Comparison of ENCODE assay signal across 8 mouse cellular contexts in genomic region chr7:136010013-136010412, GRCm38 (mm10).
DNase-seq lines count a peak whose midpoint lies in the region; ATAC-seq lines count a peak whose summit lies in the region.

No protein-coding gene starts in this region.

- peak; percentile 41 to 58 for DNase-seq in heart, adult 18-20 months
- peak; percentile 47 to 64 for DNase-seq in adrenal gland, adult 18-20 months (ENCODE audit: low spot score in 2 of 2)
- peak; percentile 76 for DNase-seq in embryo, embryonic 10 days (ENCODE audit: low spot score)
- peak; percentile 44 to 62 for DNase-seq in gastrocnemius, postnatal 36 days
- DNase-seq in layer of hippocampus, postnatal 14 days (ENCODE audit: low spot score in 2 of 2): peak; percentile 74 to 82

- intact Hi-C loops in gastrocnemius, postnatal 36 days (cut with DNase I): no loop called here

- 62% methylated on average over 7 of the region's 7 CpGs for WGBS in heart, embryonic 12.5 days

- no peak for ATAC-seq in heart, embryonic 12.5 days (ENCODE audit: insufficient number of reproducible peaks, low FRiP score)
- ATAC-seq in megakaryocyte-erythroid progenitor cell, adult 5-6 weeks (replicated peaks; ENCODE audit: low FRiP score, low TSS enrichment, poor library complexity, severe bottlenecking): 0 out of 2 replicates have a peak, but pooled peaks have one; percentile 37
- ATAC-seq in erythroid progenitor cell, adult 5-6 weeks (replicated peaks; ENCODE audit: low FRiP score, poor library complexity, severe bottlenecking): no peak

- peaks cover 39% of the 10 kb centered on the region for H3K27me3 ChIP-seq in heart, embryonic 12.5 days (replicated peaks)

- peaks cover 11% of the 10 kb centered on the region; the same call in 1 of the 2 replicates for H3K4me1 ChIP-seq in heart, embryonic 12.5 days (replicated peaks)

- no peaks in the 10 kb centered on the region for H3K9me3 ChIP-seq in heart, embryonic 12.5 days (replicated peaks)

- H3K4me3 ChIP-seq in heart, embryonic 12.5 days: no peak overlapping the region

- no peak overlapping the region for H3K9ac ChIP-seq in heart, embryonic 12.5 days

- no peaks in the 10 kb centered on the region for H3K36me3 ChIP-seq in heart, embryonic 12.5 days

- no peak overlapping the region for H3K4me2 ChIP-seq in heart, embryonic 12.5 days

- no peak overlapping the region for H3K27ac ChIP-seq in heart, embryonic 12.5 days (ENCODE audit: poor library complexity, severe bottlenecking)
